Mouse (Mus musculus) kidney, embryonic 15.5 days (tissue): ENCODE results near the gene Ncoa5. TPM values are rescaled to one million over a fixed set of nuclear protein-coding genes. Genes with fewer than 3 reads are reported as not detected.

Experiments used
- ATAC-seq: fragments of 200-750 bp; cut with Nextera tagmentation; replicated peaks from 2 replicates; pipeline ENCODE4 v1.8.0; 2017; ENCODE audit warnings: moderate TSS enrichment; ENCODE audit not compliant: low FRiP score
- H3K27ac ChIP-seq: fragments of 300-500 bp; sonication (generic); 2 replicates; pipeline ENCODE4 v1.5.1; 2015; ENCODE audit warnings: mild to moderate bottlenecking, inconsistent platforms
- H3K27me3 ChIP-seq: fragments of 300-500 bp; sonication (generic); 2 replicates; pipeline ENCODE4 v1.6.1; 2015; ENCODE audit warnings: inconsistent platforms
- H3K36me3 ChIP-seq: fragments of 300-500 bp; sonication (generic); 2 replicates; pipeline ENCODE4 v1.6.1; 2015; ENCODE audit warnings: inconsistent platforms
- H3K4me1 ChIP-seq: fragments of 300-500 bp; sonication (generic); 2 replicates; pipeline ENCODE4 v1.6.1; 2015; ENCODE audit warnings: inconsistent platforms
- H3K4me2 ChIP-seq: fragments of 300-500 bp; sonication (generic); 2 replicates; pipeline ENCODE4 v1.6.1; 2015; ENCODE audit warnings: moderate library complexity, mild to moderate bottlenecking, inconsistent platforms
- H3K4me3 ChIP-seq: fragments of 300-500 bp; sonication (generic); replicated peaks from 2 replicates; pipeline ENCODE4 v1.5.1; 2015; ENCODE audit warnings: mild to moderate bottlenecking, inconsistent platforms
- H3K9ac ChIP-seq: fragments of 300-500 bp; sonication (generic); 2 replicates; pipeline ENCODE4 v1.6.1; 2015; ENCODE audit warnings: mild to moderate bottlenecking, inconsistent platforms
- H3K9me3 ChIP-seq: fragments of 300-500 bp; sonication (generic); replicated peaks from 2 replicates; pipeline ENCODE4 v1.6.1; 2016; ENCODE audit warnings: inconsistent platforms
- WGBS: fragments of 180-500 bp; shearing (Covaris S2); methylation state at CpG from one replicate; pipeline ENCODE4 v1.1.7; 2015; ENCODE audit warnings: mixed read lengths; 5-methylcytosine and 5-hydroxymethylcytosine counted together
- polyA plus RNA-seq: library from polyadenylated mRNA; unstranded; fragments of >200 nt; fragmentation: Nextera tagmentation; extraction: Ambion mirVana; gene quantifications from 2 replicates; pipeline ENCODE4 v1.2.1, GENCODE M21; 2015

Ncoa5 gene
- polyA plus RNA-seq, 1 experiment from 2014 or later: 79.6 TPM

DNA sequence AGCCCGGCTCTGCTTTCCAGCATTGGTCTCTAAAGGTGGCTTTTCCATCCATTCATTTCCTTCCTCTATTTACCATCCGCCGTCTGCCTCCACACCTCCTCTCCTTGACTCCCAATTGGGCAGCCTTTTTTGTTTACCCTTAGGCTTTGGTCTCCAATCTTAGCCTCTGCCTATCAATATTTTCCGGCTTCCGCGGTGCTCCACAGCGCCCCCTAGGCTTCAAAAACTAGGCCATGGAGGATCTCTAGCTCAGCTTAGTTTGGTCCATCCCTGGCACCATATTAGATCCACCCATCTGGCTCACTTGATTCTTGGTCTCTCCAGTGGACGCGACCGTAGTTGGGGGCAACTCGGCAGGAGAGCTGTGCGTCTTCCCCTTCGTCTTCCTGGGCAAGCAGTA is 84.2 kb downstream of the Ncoa5 start:
- 27% methylated on average over 13 of the region's 13 CpGs for WGBS

More for the DNA sequence above, 84.2 kb downstream of the Ncoa5 start:
- Histone ChIP-seq H3K4me1 (peaks cover 22% of the 10 kb centered on the region), H3K4me2 (no peak overlapping the region), H3K9me3 (no peaks in the 10 kb centered on the region), H3K27me3 (peaks cover 97% of the 10 kb centered on the region), H3K27ac (no peak overlapping the region), H3K9ac (no peak overlapping the region), H3K36me3 (no peaks in the 10 kb centered on the region), H3K4me3 (no peak overlapping the region)
- ATAC-seq: no peak

Other genes starting within 250 kb of the Ncoa5 start
- gene Snx21, start 249.0 kb downstream of the Ncoa5 start, polyA plus RNA-seq: 21.5 and 24.0 TPM in 2 replicates
- 20.8 and 21.2 TPM in 2 replicates for gene Acot8, start 230.0 kb downstream of the Ncoa5 start, polyA plus RNA-seq
- 9.0 and 9.2 TPM in 2 replicates for gene Zswim3, start 229.8 kb downstream of the Ncoa5 start, polyA plus RNA-seq
- gene Zswim1, start 212.2 kb downstream of the Ncoa5 start, polyA plus RNA-seq: 18.4 and 19.8 TPM in 2 replicates
- 0.21 TPM in 1 of 2 replicates, not detected in the other for gene Spata25, start 206.3 kb downstream of the Ncoa5 start, polyA plus RNA-seq
- 160 and 170 TPM in 2 replicates for gene Ctsa, start 202.0 kb downstream of the Ncoa5 start, polyA plus RNA-seq
- 7.0 and 8.9 TPM in 2 replicates for gene Neurl2, start 201.4 kb downstream of the Ncoa5 start, polyA plus RNA-seq
- 35.6 and 38.7 TPM in 2 replicates for gene Pltp, start 177.2 kb downstream of the Ncoa5 start, polyA plus RNA-seq
- gene Pcif1, start 155.6 kb downstream of the Ncoa5 start, polyA plus RNA-seq: 73.1 and 81.1 TPM in 2 replicates
- gene Zfp335, start 123.1 kb downstream of the Ncoa5 start, polyA plus RNA-seq: 12.1 and 14.4 TPM in 2 replicates
- gene Mmp9, start 94.1 kb downstream of the Ncoa5 start, polyA plus RNA-seq: 2.6 and 41.3 TPM in 2 replicates
- 1.1 TPM in 2 replicates for gene Slc12a5, start 74.1 kb downstream of the Ncoa5 start, polyA plus RNA-seq
- 7.4 and 8.4 TPM in 2 replicates for gene Cd40, start 20.8 kb upstream of the Ncoa5 start, polyA plus RNA-seq
- not detected in 2 replicates for gene 1700025C18Rik, start 55.9 kb upstream of the Ncoa5 start, polyA plus RNA-seq
- 0.78 and 1.1 TPM in 2 replicates for gene Cdh22, start 200.0 kb upstream of the Ncoa5 start, polyA plus RNA-seq